Mouse (Mus musculus): Measurements from ENCODE around the gene Prph2.

The Prph2 gene

GRCm38 (mm10) chr17:46910186-46910585 is at the start of gene Prph2:
Gene Prph2 (plus strand): TSS chr17:46910459.
- DNase-seq: no peak

GRCm38 (mm10) chr17:46864566-46865195 is 45.6 kb upstream of the Prph2 start:
- DNase-seq: peak; percentile 29

GRCm38 (mm10) chr17:46866836-46867235 is 43.4 kb upstream of the Prph2 start:
- no peak for DNase-seq

GRCm38 (mm10) chr17:46870204-46870798 is 40.0 kb upstream of the Prph2 start:
- DNase-seq: no peak

GRCm38 (mm10) chr17:46870913-46871312 is 39.3 kb upstream of the Prph2 start:
- DNase-seq: no peak

- no peak for DNase-seq
These were observed 37.5 kb upstream of the Prph2 start for GRCm38 (mm10) chr17:46872806-46873205.

- DNase-seq: peak; percentile 16
These were observed 36.1 kb upstream of the Prph2 start for GRCm38 (mm10) chr17:46874133-46874532.

- DNase-seq: no peak
These were observed 34.6 kb upstream of the Prph2 start for GRCm38 (mm10) chr17:46875626-46876025.

GRCm38 (mm10) chr17:46876371-46876950 is 33.8 kb upstream of the Prph2 start:
- DNase-seq: peak; percentile 35

GRCm38 (mm10) chr17:46877061-46877460 is 33.2 kb upstream of the Prph2 start:
- no peak for DNase-seq

GRCm38 (mm10) chr17:46879841-46880311 is 30.4 kb upstream of the Prph2 start:
- no peak for DNase-seq

- DNase-seq: no peak
These were observed 29.9 kb upstream of the Prph2 start for GRCm38 (mm10) chr17:46880322-46880721.

- DNase-seq: no peak
These were observed 28.5 kb upstream of the Prph2 start for GRCm38 (mm10) chr17:46881728-46882127.

- no peak for DNase-seq
These were observed 27.2 kb upstream of the Prph2 start for GRCm38 (mm10) chr17:46883107-46883506.

- no peak for DNase-seq
These were observed 25.5 kb upstream of the Prph2 start for GRCm38 (mm10) chr17:46884766-46885165.

- DNase-seq: peak; percentile 38
These were observed 24.9 kb upstream of the Prph2 start for GRCm38 (mm10) chr17:46885218-46885909.

- DNase-seq: peak; percentile 65
These were observed 24.2 kb upstream of the Prph2 start for GRCm38 (mm10) chr17:46885910-46886643.

GRCm38 (mm10) chr17:46888511-46889212 is 21.6 kb upstream of the Prph2 start:
- peak; percentile 59 for DNase-seq

- DNase-seq: peak; percentile 71
These were observed 20.7 kb upstream of the Prph2 start for GRCm38 (mm10) chr17:46889450-46890084.

- peak; percentile 98 for DNase-seq
These were observed 20.0 kb upstream of the Prph2 start, which contains the start of gene Tbcc for GRCm38 (mm10) chr17:46890116-46890815. Gene Tbcc (plus strand): TSS chr17:46890684.
